Mouse (Mus musculus): ENCODE data around the gene Cep112.

DNA sequence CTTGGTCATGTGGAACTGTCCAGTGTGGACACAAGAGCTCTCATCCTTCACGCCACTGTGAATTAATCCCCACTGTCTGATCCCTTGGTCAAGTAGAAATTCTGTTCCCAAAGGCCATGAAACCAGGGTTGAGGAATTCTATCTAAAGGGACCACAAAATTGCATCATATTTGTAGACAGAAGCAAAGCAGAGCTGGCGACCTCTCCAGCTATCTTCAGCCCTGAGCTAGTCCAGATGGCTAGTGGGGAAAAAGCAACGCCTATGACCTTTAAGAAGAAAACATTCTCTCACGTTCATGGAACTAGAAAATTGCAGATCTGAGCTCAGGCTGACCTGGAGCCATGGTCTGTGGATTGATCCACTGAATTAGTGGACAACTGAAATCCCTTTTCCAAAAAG is 455.6 kb downstream of the Cep112 start:
- TF ChIP-seq GATA1 (IDR thresholded peaks at IDR 0.05; ENCODE audit: borderline replicate concordance, low read length) (no peak), FLI1 (IDR thresholded peaks at IDR 0.05; ENCODE audit: low read length) (no peak)

All from megakaryocyte, embryonic 14.5 days (primary cell).